Mouse (Mus musculus): ENCODE results near the gene Cartpt. TPM values are rescaled to one million over a fixed set of nuclear protein-coding genes. Genes with fewer than 3 reads are reported as not detected.
A peak's percentile ranks its signal among the peaks of the same experiment; 100 is the strongest.
"Not testable (repeated sequence)": the region's sequence is repeated elsewhere in the genome, so short reads cannot be mapped to it uniquely, and the experiment has no call there.

Gene Cartpt
- polyA plus RNA-seq, 1 experiment, result not detected

DNA sequence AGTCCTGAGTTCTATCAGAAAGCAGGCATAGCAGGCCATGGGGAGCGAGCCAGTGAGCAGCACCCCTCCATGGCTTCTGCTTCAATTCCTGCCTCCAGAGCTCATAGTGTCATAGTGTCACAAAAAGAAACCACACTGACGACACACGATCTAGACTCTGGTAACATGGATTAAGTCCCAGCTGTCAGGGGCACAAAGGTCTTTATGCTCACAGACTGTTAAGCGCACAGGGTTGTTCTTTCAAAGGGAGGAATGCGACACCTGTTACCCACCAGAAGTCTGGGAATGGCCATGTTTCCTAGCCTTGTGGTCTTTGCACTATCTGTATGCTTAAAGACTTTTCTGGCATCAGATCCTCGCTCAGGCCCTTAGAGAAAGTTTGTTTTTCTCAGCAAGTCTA lies 15.3 kb downstream of the Cartpt start:
- Histone ChIP-seq H3K27me3 (ENCODE audit: control insufficient read depth, insufficient read depth, low read length) (no peaks in the 10 kb centered on the region), H3K4me3 (ENCODE audit: control insufficient read depth, low read depth, low read length) (no peak overlapping the region), H3K36me3 (ENCODE audit: control insufficient read depth, insufficient read depth, low read length) (no peaks in the 10 kb centered on the region), H3K4me1 (ENCODE audit: control insufficient read depth, insufficient read depth, low read length) (no peaks in the 10 kb centered on the region; the same call in 1 of the 2 replicates), H3K27ac (ENCODE audit: control insufficient read depth, insufficient read depth, low read depth, low read length) (no peak overlapping the region)
- TF ChIP-seq CTCF (IDR thresholded peaks at IDR 0.05; ENCODE audit: control insufficient read depth, insufficient read depth, insufficient replicate concordance, low read depth, low read length) (no peak), POLR2A (IDR thresholded peaks at IDR 0.05; ENCODE audit: control insufficient read depth, low read depth, low read length) (no peak)

DNA sequence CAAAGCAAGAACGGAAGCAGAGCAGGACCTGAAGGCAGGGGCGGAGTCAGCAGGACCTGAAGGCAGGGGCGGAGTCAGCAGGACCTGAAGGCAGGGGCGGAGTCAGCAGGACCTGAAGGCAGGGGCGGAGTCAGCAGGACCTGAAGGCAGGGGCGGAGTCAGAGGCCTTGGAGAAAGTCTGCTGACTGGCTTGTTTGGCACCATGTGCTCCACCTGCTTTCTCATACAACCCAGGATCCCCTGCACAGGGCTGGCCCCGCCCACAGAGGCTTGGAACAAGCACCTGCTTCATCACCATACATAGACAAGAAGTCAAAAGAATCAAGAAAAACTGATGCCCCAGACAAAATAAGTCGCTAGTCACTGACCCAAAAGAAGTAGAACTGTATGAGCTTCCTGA lies 19.1 kb downstream of the Cartpt start:
- H3K27ac ChIP-seq (ENCODE audit: control insufficient read depth, insufficient read depth, low read depth, low read length); H3K4me1 ChIP-seq (ENCODE audit: control insufficient read depth, insufficient read depth, low read length); H3K36me3 ChIP-seq (ENCODE audit: control insufficient read depth, insufficient read depth, low read length): not testable (repeated sequence)

DNA sequence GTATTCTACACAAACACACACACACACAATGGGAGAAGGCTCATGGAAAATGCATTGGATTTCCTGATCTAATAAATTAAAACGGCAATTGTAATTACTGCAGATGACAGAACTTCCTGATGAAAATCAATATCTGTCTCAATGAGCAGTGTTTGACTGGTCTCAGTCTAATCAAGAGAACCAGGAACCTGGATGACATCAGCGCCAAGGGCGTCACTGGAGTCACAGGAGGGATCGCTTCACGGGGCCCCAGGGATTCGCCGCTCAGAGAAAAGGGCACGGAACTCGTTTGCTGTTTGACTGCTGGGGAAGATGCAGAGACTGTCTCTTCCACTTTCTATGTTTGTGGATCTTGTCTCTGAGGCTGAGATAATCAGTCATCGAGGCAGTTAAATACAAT lies 21.2 kb downstream of the Cartpt start:
- H3K27ac ChIP-seq (ENCODE audit: control insufficient read depth, insufficient read depth, low read depth, low read length), result no peak overlapping the region
- TF ChIP-seq POLR2A (IDR thresholded peaks at IDR 0.05; ENCODE audit: control insufficient read depth, low read depth, low read length) (no peak), CTCF (IDR thresholded peaks at IDR 0.05; ENCODE audit: control insufficient read depth, insufficient read depth, insufficient replicate concordance, low read depth, low read length) (no peak)
- no peak overlapping the region for H3K4me3 ChIP-seq (ENCODE audit: control insufficient read depth, low read depth, low read length)
- H3K4me1 ChIP-seq (ENCODE audit: control insufficient read depth, insufficient read depth, low read length), result no peaks in the 10 kb centered on the region; the same call in 1 of the 2 replicates
- H3K36me3 ChIP-seq (ENCODE audit: control insufficient read depth, insufficient read depth, low read length), result no peaks in the 10 kb centered on the region
- no peaks in the 10 kb centered on the region for H3K27me3 ChIP-seq (ENCODE audit: control insufficient read depth, insufficient read depth, low read length)

More for the DNA sequence above, 19.1 kb downstream of the Cartpt start:
- not testable (repeated sequence) for H3K4me3 ChIP-seq (ENCODE audit: control insufficient read depth, low read depth, low read length); H3K27me3 ChIP-seq (ENCODE audit: control insufficient read depth, insufficient read depth, low read length)

DNA sequence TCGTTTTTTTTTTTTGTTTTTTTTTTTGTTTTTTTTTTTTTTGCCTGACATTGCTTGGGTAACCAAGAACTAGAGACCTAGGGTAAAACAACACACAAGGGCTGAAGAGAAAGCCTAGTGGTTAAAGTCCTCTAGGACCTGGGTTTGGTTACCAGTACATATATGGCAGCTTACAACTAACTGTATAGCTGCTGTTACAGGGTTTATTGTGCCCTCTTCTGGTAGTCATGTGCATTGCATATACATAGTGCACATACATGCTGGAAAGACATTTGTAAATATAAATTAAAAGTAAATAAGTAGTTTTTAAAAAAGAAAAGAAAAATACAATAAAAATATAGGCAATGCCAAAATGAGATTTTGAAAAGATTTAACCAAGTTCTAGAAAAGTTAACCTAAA lies 28.8 kb downstream of the Cartpt start:
- Histone ChIP-seq H3K27ac (ENCODE audit: control insufficient read depth, insufficient read depth, low read depth, low read length) (no peak overlapping the region), H3K27me3 (ENCODE audit: control insufficient read depth, insufficient read depth, low read length) (no peaks in the 10 kb centered on the region), H3K36me3 (ENCODE audit: control insufficient read depth, insufficient read depth, low read length) (no peaks in the 10 kb centered on the region), H3K4me1 (ENCODE audit: control insufficient read depth, insufficient read depth, low read length) (peaks cover 3% of the 10 kb centered on the region; the same call in 1 of the 2 replicates), H3K4me3 (ENCODE audit: control insufficient read depth, low read depth, low read length) (no peak overlapping the region)
- TF ChIP-seq POLR2A (IDR thresholded peaks at IDR 0.05; ENCODE audit: control insufficient read depth, low read depth, low read length), result no peak
- TF ChIP-seq CTCF (IDR thresholded peaks at IDR 0.05; ENCODE audit: control insufficient read depth, insufficient read depth, insufficient replicate concordance, low read depth, low read length), result no peak

DNA sequence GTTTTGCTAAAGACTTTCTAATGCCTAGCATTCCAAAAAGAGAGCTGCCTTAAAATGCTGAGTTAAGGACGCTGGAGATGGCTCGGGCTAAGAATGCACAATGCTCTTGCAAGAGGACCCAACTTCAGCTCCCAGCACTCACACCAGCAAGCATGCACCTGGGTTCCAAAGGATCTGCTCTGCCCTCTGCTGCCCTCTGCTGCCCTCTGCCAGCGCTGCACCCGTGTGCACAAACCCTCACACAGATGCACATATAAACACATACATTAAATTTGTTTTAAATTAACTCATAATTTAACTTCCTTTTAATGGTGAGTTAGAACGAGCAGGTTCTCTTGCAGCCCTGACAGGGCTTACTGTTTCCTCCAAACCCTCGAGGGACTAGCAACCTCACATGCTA lies 32.5 kb downstream of the Cartpt start:
- no peak overlapping the region for H3K27ac ChIP-seq (ENCODE audit: control insufficient read depth, insufficient read depth, low read depth, low read length)
- H3K27me3 ChIP-seq (ENCODE audit: control insufficient read depth, insufficient read depth, low read length), result no peaks in the 10 kb centered on the region
- H3K36me3 ChIP-seq (ENCODE audit: control insufficient read depth, insufficient read depth, low read length), result no peaks in the 10 kb centered on the region
- H3K4me1 ChIP-seq (ENCODE audit: control insufficient read depth, insufficient read depth, low read length), result peaks cover 3% of the 10 kb centered on the region; the same call in 1 of the 2 replicates
- peak; percentile 75 for TF ChIP-seq CTCF (IDR thresholded peaks at IDR 0.05; ENCODE audit: control insufficient read depth, insufficient read depth, insufficient replicate concordance, low read depth, low read length)
- no peak for TF ChIP-seq POLR2A (IDR thresholded peaks at IDR 0.05; ENCODE audit: control insufficient read depth, low read depth, low read length)
- no peak overlapping the region for H3K4me3 ChIP-seq (ENCODE audit: control insufficient read depth, low read depth, low read length)

DNA sequence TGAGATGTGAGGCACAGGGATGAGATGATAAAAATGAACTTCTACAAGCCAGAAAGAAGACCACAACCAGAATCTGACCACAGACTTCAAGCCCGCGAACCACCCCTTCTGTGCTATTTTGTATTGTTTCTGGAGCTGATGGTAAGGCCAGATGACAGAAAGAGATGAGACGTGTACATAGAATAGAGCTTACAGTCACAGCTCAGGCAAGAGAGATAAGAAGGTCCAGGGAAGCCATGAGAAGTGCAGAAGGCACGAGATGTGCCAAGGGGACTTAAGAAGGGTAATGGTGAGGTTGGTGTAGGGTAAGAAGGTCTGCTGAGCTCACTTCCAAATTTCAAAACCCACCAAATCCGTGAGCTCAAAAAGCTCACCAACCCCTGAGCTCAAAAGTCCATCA lies 36.6 kb downstream of the Cartpt start:
- TF ChIP-seq POLR2A (IDR thresholded peaks at IDR 0.05; ENCODE audit: control insufficient read depth, low read depth, low read length) (no peak), CTCF (IDR thresholded peaks at IDR 0.05; ENCODE audit: control insufficient read depth, insufficient read depth, insufficient replicate concordance, low read depth, low read length) (no peak)
- no peak overlapping the region for H3K4me3 ChIP-seq (ENCODE audit: control insufficient read depth, low read depth, low read length)

DNA sequence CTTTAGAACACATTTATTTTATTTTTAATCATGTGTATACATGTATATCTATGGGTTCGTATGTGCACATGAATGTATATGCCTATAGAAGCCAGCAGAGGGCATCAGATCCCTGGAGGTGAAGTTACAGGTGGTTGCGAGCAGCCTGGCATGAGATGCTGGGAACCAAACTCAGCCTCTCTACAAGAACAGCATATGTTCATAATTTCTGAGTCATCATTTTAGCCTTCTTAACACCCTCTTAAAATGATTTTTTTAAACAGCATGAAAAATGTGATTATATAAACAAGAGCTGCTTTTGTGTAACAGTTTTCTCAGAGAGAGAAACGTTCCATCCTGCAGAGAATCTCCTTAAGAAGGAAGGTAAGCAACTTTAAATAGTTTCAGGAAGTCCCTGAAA lies 40.2 kb downstream of the Cartpt start:
- no peak for TF ChIP-seq POLR2A (IDR thresholded peaks at IDR 0.05; ENCODE audit: control insufficient read depth, low read depth, low read length)
- no peak for TF ChIP-seq CTCF (IDR thresholded peaks at IDR 0.05; ENCODE audit: control insufficient read depth, insufficient read depth, insufficient replicate concordance, low read depth, low read length)
- Histone ChIP-seq H3K4me1 (ENCODE audit: control insufficient read depth, insufficient read depth, low read length) (no peaks in the 10 kb centered on the region), H3K36me3 (ENCODE audit: control insufficient read depth, insufficient read depth, low read length) (no peaks in the 10 kb centered on the region), H3K27me3 (ENCODE audit: control insufficient read depth, insufficient read depth, low read length) (no peaks in the 10 kb centered on the region), H3K4me3 (ENCODE audit: control insufficient read depth, low read depth, low read length) (no peak overlapping the region), H3K27ac (ENCODE audit: control insufficient read depth, insufficient read depth, low read depth, low read length) (no peak overlapping the region)

More for the DNA sequence above, 36.6 kb downstream of the Cartpt start:
- no peak overlapping the region for H3K27ac ChIP-seq (ENCODE audit: control insufficient read depth, insufficient read depth, low read depth, low read length)
- H3K27me3 ChIP-seq (ENCODE audit: control insufficient read depth, insufficient read depth, low read length), result no peaks in the 10 kb centered on the region
- peaks cover 3% of the 10 kb centered on the region; the same call in 1 of the 2 replicates for H3K4me1 ChIP-seq (ENCODE audit: control insufficient read depth, insufficient read depth, low read length)
- no peaks in the 10 kb centered on the region for H3K36me3 ChIP-seq (ENCODE audit: control insufficient read depth, insufficient read depth, low read length)

DNA sequence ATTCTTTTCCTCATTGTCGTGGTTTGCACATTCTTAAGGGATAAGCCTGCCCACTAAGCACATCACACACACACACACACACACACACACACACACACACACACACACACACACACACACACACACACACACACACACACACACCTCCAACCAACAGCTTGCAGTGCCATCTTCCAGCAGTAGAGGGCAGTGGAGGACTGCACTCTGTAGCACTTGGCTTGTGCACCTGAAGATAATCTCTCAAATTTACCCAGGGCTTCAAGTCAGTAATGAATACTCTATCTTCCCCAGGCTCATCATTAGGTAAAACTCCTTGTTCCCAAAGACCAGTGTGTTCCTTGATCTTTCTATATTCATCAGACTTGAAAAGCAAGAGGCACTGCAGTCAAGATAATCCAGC lies 41.8 kb downstream of the Cartpt start:
- Histone ChIP-seq H3K27ac (ENCODE audit: control insufficient read depth, insufficient read depth, low read depth, low read length) (no peak overlapping the region), H3K4me3 (ENCODE audit: control insufficient read depth, low read depth, low read length) (no peak overlapping the region), H3K4me1 (ENCODE audit: control insufficient read depth, insufficient read depth, low read length) (no peaks in the 10 kb centered on the region), H3K27me3 (ENCODE audit: control insufficient read depth, insufficient read depth, low read length) (no peaks in the 10 kb centered on the region), H3K36me3 (ENCODE audit: control insufficient read depth, insufficient read depth, low read length) (no peaks in the 10 kb centered on the region)
- TF ChIP-seq CTCF (IDR thresholded peaks at IDR 0.05; ENCODE audit: control insufficient read depth, insufficient read depth, insufficient replicate concordance, low read depth, low read length) (peak; percentile 81; the same call in 1 of the 2 replicates), POLR2A (IDR thresholded peaks at IDR 0.05; ENCODE audit: control insufficient read depth, low read depth, low read length) (no peak)

All from testis, adult 2 months (tissue).